In the genomic region with DNA sequence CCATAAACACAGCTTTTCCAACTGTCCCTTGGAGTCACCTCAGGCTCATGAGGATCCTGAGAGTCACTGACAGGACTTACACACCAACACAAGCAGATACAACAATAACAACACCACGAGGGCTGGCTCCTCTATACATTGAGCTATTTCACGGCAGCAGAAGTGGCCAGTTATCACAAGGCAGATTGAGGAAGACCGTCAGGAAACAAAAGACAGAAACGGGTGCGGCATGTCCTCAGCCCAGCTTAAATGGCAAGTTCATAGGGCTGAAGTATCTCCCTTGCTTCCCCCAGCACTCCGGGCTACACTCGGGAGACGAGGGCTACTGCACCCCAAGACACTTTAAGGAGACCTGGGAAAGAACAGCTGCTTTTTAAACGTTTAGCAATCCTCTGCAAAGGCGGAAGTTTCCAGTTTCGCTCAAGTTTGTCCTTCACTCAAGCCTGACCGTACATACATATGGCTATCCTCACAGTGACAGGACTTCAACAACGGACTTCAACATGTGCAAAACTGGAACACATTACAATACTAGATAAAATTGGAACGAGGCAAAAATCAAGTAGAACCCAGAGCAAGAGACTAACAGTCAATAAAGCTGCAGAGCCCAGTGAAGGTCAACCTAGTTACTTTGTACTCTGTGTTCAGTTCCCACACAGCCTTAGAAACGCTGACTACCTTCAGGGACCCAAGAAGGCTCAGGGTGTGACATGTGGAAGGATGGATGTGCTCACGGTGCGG, we compare ENCODE assay signal across 8 mouse cellular contexts. TPM values are rescaled to one million over a fixed set of nuclear protein-coding genes. Genes with fewer than 3 reads are reported as not detected.
A peak's percentile ranks its signal among the peaks of the same experiment; 100 is the strongest.
DNase-seq lines count a peak whose midpoint lies in the region; ATAC-seq and TF ChIP-seq lines count a peak whose summit lies in the region.

No protein-coding gene starts in this region.

- H3K4me3 ChIP-seq in gastrocnemius, adult 2 months, result peak overlapping the region; percentile 94
- peak overlapping the region; percentile 84 for H3K4me3 ChIP-seq in hindbrain, embryonic 14.5 days (replicated peaks; ENCODE audit: low read length)
- H3K4me3 ChIP-seq in midbrain, embryonic 12.5 days, result no peak overlapping the region

- peaks cover 26% of the 10 kb centered on the region for H3K36me3 ChIP-seq in hindbrain, embryonic 14.5 days (replicated peaks; ENCODE audit: control insufficient read depth, insufficient read depth)
- H3K36me3 ChIP-seq in midbrain, embryonic 12.5 days, result peaks cover 31% of the 10 kb centered on the region

- no peak for DNase-seq in gastrocnemius, adult 2 months
- no peak for DNase-seq in gastrocnemius, postnatal 25 days
- DNase-seq in hindbrain, embryonic 14.5 days (ENCODE audit: low spot score), result no peak
- DNase-seq in urinary bladder, adult 18-20 months (ENCODE audit: low spot score in 2 of 2), result no peak
- DNase-seq in left cerebral cortex, postnatal 36 days (ENCODE audit: low spot score in 2 of 2), result no peak
- no peak for DNase-seq in thymus, adult 18-20 months

- no peak for TF ChIP-seq CTCF in gastrocnemius, adult 2 months (IDR thresholded peaks at IDR 0.05)

- H3K27me3 ChIP-seq in hindbrain, embryonic 14.5 days (ENCODE audit: control insufficient read depth, insufficient read depth, low read length), result no peaks in the 10 kb centered on the region
- no peaks in the 10 kb centered on the region for H3K27me3 ChIP-seq in midbrain, embryonic 12.5 days

- H3K4me1 ChIP-seq in hindbrain, embryonic 14.5 days (replicated peaks; ENCODE audit: control insufficient read depth, insufficient read depth, low read length), result peaks cover 36% of the 10 kb centered on the region
- peaks cover 37% of the 10 kb centered on the region for H3K4me1 ChIP-seq in midbrain, embryonic 12.5 days

- intact Hi-C loops in gastrocnemius, adult 2 months (cut with DNase I), result loop anchor here (5.0 kb wide), 1 partner anchor 61 kb away; no protein-coding TSS in a partner anchor
- intact Hi-C loops in left cerebral cortex, postnatal 36 days (cut with DNase I), result no loop called here

- peak overlapping the region; percentile 49 for H3K4me2 ChIP-seq in hindbrain, embryonic 14.5 days (replicated peaks)
- peak overlapping the region; percentile 68 for H3K4me2 ChIP-seq in midbrain, embryonic 12.5 days (replicated peaks)

- no peaks in the 10 kb centered on the region for H3K9me3 ChIP-seq in hindbrain, embryonic 14.5 days (ENCODE audit: control insufficient read depth, low read length)
- H3K9me3 ChIP-seq in midbrain, embryonic 12.5 days, result no peaks in the 10 kb centered on the region

- 0 out of 2 replicates have a peak overlapping the region, but pooled peaks have one; percentile 92 for H3K9ac ChIP-seq in hindbrain, embryonic 14.5 days
- H3K9ac ChIP-seq in midbrain, embryonic 12.5 days (replicated peaks), result no peak overlapping the region

- 73% methylated on average over 17 of the region's 17 CpGs for WGBS in hindbrain, embryonic 14.5 days
- WGBS in midbrain, embryonic 12.5 days, result 76% methylated on average over 17 of the region's 17 CpGs

- H3K27ac ChIP-seq in gastrocnemius, adult 2 months, result peak overlapping the region; percentile 99
- H3K27ac ChIP-seq in hindbrain, embryonic 14.5 days, result no peak overlapping the region
- H3K27ac ChIP-seq in midbrain, embryonic 12.5 days (replicated peaks), result no peak overlapping the region

- ATAC-seq in common myeloid progenitor, adult 5-6 weeks (replicated peaks; ENCODE audit: low read depth, poor library complexity, severe bottlenecking), result peak; percentile 16
- ATAC-seq in hindbrain, embryonic 14.5 days (ENCODE audit: low FRiP score), result no peak
- no peak for ATAC-seq in midbrain, embryonic 12.5 days (ENCODE audit: low FRiP score, low read depth)

RNA-seq across cellular contexts. Expression of a gene that starts 2.0 kb away (rescaled TPM):
- 10 to 100 TPM; 13.4 to 58.6 TPM for total RNA-seq in gastrocnemius, adult 2 months (2021)
- total RNA-seq in gastrocnemius, postnatal 25 days (2021), result 10 to 100 TPM; 17.2 to 19.6 TPM
- 21.1 and 29.5 TPM in 2 replicates for total RNA-seq in common myeloid progenitor, adult 5-6 weeks (2017)
- polyA plus RNA-seq in hindbrain, embryonic 14.5 days (2014; fragmentation: Nextera tagmentation; extraction: Ambion mirVana), result 17.0 and 20.5 TPM in 2 replicates
- polyA plus RNA-seq in midbrain, embryonic 12.5 days (2016; fragmentation: Nextera tagmentation; extraction: Ambion mirVana), result 14.6 and 15.0 TPM in 2 replicates
- 10 to 100 TPM; 17.7 to 23.7 TPM for total RNA-seq in left cerebral cortex, postnatal 36 days (2021)
